Mouse (Mus musculus) brain, embryonic 18.5 days (tissue): ENCODE results near the gene Elavl2.

Experiments used
- DNase-seq: peaks from one replicate; pipeline ENCODE4 v3.0.0-alpha.2; 2012; ENCODE audit warnings: low read depth, low spot score

The Elavl2 gene

GRCm38 (mm10) chr4:91213917-91214316 is 186.7 kb downstream of the Elavl2 start:
- DNase-seq: no peak

GRCm38 (mm10) chr4:91208415-91209292 is 191.9 kb downstream of the Elavl2 start:
- no peak for DNase-seq
